Mouse (Mus musculus): ENCODE results near the gene Gm49322. TPM values are rescaled to one million over a fixed set of nuclear protein-coding genes. Genes with fewer than 3 reads are reported as not detected.
"Not testable (repeated sequence)": the region's sequence is repeated elsewhere in the genome, so short reads cannot be mapped to it uniquely, and the experiment has no call there.

Gm49322 gene
- polyA plus RNA-seq (2014; fragmentation: Nextera tagmentation; extraction: Ambion mirVana) = 2.1 and 2.6 TPM in 2 replicates

DNA sequence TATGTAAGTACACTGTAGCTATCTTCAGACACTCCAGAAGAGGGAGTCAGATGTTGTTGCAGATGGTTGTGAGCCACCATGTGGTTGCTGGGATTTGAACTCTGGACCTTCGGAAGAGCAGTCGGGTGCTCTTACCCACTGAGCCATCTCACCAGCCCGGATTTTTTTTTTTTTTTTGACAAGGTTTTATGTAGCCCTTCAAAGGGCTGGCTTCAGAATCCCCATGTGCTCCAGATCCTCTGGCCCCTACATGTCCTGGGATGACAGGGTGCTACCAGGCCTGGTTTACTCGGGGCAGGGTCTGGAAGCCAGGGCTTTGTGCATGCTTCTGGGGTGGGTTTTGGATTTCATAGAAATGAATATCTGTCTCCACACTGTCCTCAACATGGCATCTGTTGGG lies at the start of gene Gm49322:
TSS of gene Gm49322 (plus strand) at position 301 of the 400 bp plus-strand sequence.
- H3K4me3 ChIP-seq (ENCODE audit: low read depth, low read length); H3K9ac ChIP-seq (ENCODE audit: low read length); H3K9me3 ChIP-seq (ENCODE audit: control insufficient read depth, low read length); DNase-seq (ENCODE audit: low spot score); H3K27ac ChIP-seq (replicated peaks; ENCODE audit: low read depth, low read length); H3K4me2 ChIP-seq (ENCODE audit: low read depth, severe bottlenecking); H3K27me3 ChIP-seq (ENCODE audit: control insufficient read depth, insufficient read depth, low read length); ATAC-seq (ENCODE audit: insufficient number of reproducible peaks, low FRiP score, low TSS enrichment, low read depth): not testable (repeated sequence)
- 91% methylated on average over 3 of the region's 4 CpGs for WGBS
- Histone ChIP-seq H3K36me3 (ENCODE audit: control insufficient read depth, insufficient read depth, low read length) (peaks cover 14% of the 10 kb centered on the region), H3K4me1 (ENCODE audit: control insufficient read depth, insufficient read depth, low read length) (peaks cover 11% of the 10 kb centered on the region)

DNA sequence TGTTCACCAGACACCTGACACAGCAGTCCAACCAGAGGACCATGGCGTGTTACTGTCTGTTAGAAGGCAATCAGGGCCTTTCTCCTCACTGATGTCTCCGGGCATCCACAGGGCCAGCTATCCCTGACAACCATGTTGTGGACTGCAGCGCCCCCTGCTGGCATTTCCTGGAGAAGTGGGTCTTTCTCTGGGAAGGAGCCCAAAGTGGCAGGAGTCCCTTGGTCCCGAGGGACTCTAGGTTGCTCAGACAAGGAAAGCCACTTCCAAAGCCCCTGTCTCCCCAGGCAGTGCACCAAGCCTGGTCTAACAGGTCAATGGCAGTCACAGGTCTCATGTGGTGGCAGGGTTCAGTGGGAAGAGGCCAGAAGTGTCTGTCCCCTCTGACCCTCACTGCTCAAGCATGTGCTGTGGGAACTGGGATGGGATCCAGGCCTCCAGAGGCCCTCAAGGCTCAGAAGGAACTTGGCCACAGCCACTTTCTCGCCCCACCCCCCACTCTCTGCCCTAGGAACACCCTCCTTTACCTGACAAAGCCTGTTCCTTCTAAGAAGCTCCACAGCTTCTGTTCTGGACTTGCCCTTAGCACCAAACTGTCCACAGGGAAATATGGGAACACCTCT lies 48.4 kb upstream of the Gm49322 start:
- DNase-seq (ENCODE audit: low spot score) = peak; percentile 84
- peaks cover 3% of the 10 kb centered on the region; the same call in 1 of the 2 replicates for H3K36me3 ChIP-seq (ENCODE audit: control insufficient read depth, insufficient read depth, low read length)
- no peak overlapping the region for H3K4me3 ChIP-seq (ENCODE audit: low read depth, low read length)
- H3K27ac ChIP-seq (replicated peaks; ENCODE audit: low read depth, low read length) = no peak overlapping the region
- no peak overlapping the region for H3K4me2 ChIP-seq (ENCODE audit: low read depth, severe bottlenecking)
- H3K9me3 ChIP-seq (ENCODE audit: control insufficient read depth, low read length) = no peaks in the 10 kb centered on the region
- WGBS = 41% methylated on average over 5 of the region's 5 CpGs
- peaks cover 9% of the 10 kb centered on the region for H3K4me1 ChIP-seq (ENCODE audit: control insufficient read depth, insufficient read depth, low read length)
- H3K9ac ChIP-seq (ENCODE audit: low read length) = no peak overlapping the region
- no peak for ATAC-seq (ENCODE audit: insufficient number of reproducible peaks, low FRiP score, low TSS enrichment, low read depth)
- H3K27me3 ChIP-seq (ENCODE audit: control insufficient read depth, insufficient read depth, low read length) = no peaks in the 10 kb centered on the region

DNA sequence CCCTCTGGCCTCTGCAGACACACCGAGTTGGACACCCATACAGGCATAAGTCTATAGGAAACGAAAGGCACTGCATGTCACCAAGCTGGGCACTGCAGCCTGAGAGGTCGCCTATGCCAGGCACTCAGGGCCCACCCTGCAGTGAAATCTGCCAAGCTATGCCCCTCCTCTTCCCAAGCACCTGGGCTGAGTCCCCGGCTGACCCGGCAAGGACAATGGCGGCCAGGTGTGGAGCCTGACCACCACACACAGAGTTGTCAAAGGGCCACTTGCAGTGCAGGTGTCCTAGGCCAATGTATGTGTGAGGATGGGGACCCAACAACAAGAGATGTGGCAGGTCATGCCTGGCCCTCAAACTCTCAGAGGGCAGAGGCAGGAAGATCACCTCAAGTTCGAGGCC lies 46.4 kb upstream of the Gm49322 start:
- no peak overlapping the region for H3K4me3 ChIP-seq (ENCODE audit: low read depth, low read length)
- peak overlapping the region; percentile 22; the same call in 1 of the 2 replicates for H3K9ac ChIP-seq (ENCODE audit: low read length)
- no peak for DNase-seq (ENCODE audit: low spot score)
- H3K36me3 ChIP-seq (ENCODE audit: control insufficient read depth, insufficient read depth, low read length) = peaks cover 3% of the 10 kb centered on the region; the same call in 1 of the 2 replicates
- no peak for ATAC-seq (ENCODE audit: insufficient number of reproducible peaks, low FRiP score, low TSS enrichment, low read depth)
- H3K4me2 ChIP-seq (ENCODE audit: low read depth, severe bottlenecking) = no peak overlapping the region
- no peaks in the 10 kb centered on the region for H3K27me3 ChIP-seq (ENCODE audit: control insufficient read depth, insufficient read depth, low read length)
- 86% methylated on average over 7 of the region's 7 CpGs for WGBS
- no peak overlapping the region for H3K27ac ChIP-seq (replicated peaks; ENCODE audit: low read depth, low read length)
- no peaks in the 10 kb centered on the region for H3K9me3 ChIP-seq (ENCODE audit: control insufficient read depth, low read length)
- H3K4me1 ChIP-seq (ENCODE audit: control insufficient read depth, insufficient read depth, low read length) = peaks cover 9% of the 10 kb centered on the region

DNA sequence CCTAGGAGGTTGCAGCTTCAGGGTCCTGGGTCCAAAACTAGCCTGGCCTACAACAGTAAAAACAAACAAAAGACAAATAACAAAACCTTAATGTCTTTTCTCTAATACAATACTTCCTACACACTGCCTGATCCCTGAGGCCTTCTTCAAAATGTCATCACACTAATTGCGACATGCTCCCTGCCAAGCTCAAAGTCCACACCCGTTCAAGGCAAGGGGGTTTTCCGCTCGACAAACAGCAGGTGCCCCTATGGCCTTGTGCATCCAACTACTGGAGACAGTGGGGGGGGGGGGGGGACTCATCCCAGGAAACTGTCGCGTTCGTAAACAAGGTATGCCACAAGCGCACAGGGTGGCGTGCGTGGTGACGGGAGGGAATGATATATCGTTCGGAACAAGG lies 45.2 kb upstream of the Gm49322 start:
- peak overlapping the region; percentile 95 for H3K4me3 ChIP-seq (ENCODE audit: low read depth, low read length)
- H3K36me3 ChIP-seq (ENCODE audit: control insufficient read depth, insufficient read depth, low read length) = peaks cover 3% of the 10 kb centered on the region; the same call in 1 of the 2 replicates
- DNase-seq (ENCODE audit: low spot score) = no peak
- no peaks in the 10 kb centered on the region for H3K9me3 ChIP-seq (ENCODE audit: control insufficient read depth, low read length)
- no peak for ATAC-seq (ENCODE audit: insufficient number of reproducible peaks, low FRiP score, low TSS enrichment, low read depth)
- peak overlapping the region; percentile 79 for H3K9ac ChIP-seq (ENCODE audit: low read length)
- no peaks in the 10 kb centered on the region for H3K27me3 ChIP-seq (ENCODE audit: control insufficient read depth, insufficient read depth, low read length)
- H3K4me1 ChIP-seq (ENCODE audit: control insufficient read depth, insufficient read depth, low read length) = peaks cover 9% of the 10 kb centered on the region
- H3K27ac ChIP-seq (replicated peaks; ENCODE audit: low read depth, low read length) = 0 out of 2 replicates have a peak overlapping the region, but pooled peaks have one; percentile 48
- peak overlapping the region; percentile 75 for H3K4me2 ChIP-seq (ENCODE audit: low read depth, severe bottlenecking)
- WGBS = 2% methylated on average over 13 of the region's 13 CpGs

DNA sequence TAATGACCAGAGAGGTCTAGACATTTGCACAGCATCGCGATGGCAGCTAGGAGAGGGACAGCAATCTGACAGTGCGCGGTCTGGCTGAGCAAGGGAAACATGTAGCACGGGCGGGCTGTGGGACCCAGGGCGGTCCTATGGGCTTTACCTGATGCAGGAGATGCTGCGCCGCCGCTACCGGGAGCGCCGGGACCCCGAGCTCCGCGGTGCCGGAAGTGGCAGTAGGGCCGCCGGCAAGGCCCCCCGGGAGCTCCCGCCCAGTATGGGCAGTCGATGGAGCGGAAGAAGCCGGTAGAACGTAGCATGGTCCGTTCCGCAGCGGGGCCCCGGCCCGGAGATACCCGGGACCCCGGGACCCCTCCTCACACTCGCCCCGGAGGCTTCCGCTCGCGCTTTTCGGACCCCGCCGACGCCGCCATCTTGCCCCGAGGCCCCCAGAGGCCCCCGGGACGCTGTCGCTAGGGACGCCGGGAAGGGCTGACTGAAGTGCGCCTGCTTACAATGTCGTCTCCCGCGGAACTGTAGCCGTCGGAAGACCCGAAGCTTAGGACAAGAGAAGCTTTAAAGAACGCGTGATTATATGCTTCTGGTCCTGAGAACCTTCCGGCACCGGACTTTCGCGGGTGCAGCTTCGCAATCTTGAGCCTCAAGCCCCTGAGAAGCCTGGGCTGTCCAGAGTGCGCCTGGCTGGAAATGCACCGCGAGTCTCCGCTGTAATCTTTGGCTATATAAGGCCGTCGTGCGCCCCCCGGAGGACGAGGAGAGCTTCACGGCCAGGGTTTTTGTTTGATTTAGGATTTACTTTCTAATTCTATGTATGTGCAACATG lies 44.5 kb upstream of the Gm49322 start, which contains the start of gene Rexo1:
TSS of gene Rexo1 (minus strand) at position 445 of the 829 bp plus-strand sequence.
- Histone ChIP-seq H3K9ac (ENCODE audit: low read length) (peak within 1 kb of the TSS; percentile 79), H3K36me3 (ENCODE audit: control insufficient read depth, insufficient read depth, low read length) (peaks cover 3% of the 10 kb centered on the region; the same call in 1 of the 2 replicates), H3K4me3 (ENCODE audit: low read depth, low read length) (peak within 1 kb of the TSS; percentile 95), H3K27me3 (ENCODE audit: control insufficient read depth, insufficient read depth, low read length) (no peaks in the 10 kb centered on the region), H3K27ac (replicated peaks; ENCODE audit: low read depth, low read length) (peak within 1 kb of the TSS; percentile 48), H3K4me2 (ENCODE audit: low read depth, severe bottlenecking) (peak within 1 kb of the TSS; percentile 75), H3K9me3 (ENCODE audit: control insufficient read depth, low read length) (no peaks in the 10 kb centered on the region), H3K4me1 (ENCODE audit: control insufficient read depth, insufficient read depth, low read length) (peaks cover 9% of the 10 kb centered on the region)
- DNase-seq (ENCODE audit: low spot score) = peak; percentile 97
- under 1% methylated on average over 72 of the region's 72 CpGs for WGBS
- ATAC-seq (ENCODE audit: insufficient number of reproducible peaks, low FRiP score, low TSS enrichment, low read depth) = peak; percentile 78

DNA sequence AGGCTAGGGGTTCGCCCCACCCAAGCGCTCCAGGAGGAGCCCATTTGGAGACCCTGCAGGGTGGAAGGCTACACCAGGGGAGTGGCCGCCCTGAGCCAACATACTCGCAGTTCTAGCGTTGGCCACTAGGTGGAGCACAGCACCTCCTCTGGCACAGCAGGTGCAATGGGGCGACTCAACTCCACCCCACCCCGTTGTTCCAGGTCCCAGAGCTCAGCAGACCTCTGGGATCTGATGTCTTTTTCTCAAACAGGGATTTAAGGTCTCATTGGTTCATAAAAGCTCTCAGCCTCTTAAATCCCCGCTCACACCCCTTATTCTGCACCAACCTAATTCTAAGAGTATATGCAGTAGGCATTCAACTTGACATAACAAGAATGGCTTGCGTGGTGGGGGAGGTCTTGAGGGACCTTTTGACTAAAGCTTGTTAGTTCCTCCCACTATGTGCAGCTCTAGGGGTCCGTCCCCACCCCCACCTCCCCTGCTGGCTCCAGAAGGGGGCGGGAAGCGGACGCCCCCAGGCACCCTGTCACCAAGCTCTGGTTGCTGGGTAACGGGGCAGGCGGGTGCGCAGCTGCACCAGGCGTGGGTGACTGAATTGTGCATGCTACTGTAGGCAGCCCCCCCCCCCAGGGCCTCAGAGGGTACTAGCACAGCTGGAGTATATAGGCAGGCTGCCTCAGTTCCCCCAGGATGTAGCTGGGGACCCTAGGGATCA lies 39.3 kb upstream of the Gm49322 start:
- Histone ChIP-seq H3K9me3 (ENCODE audit: control insufficient read depth, low read length) (no peaks in the 10 kb centered on the region), H3K4me3 (ENCODE audit: low read depth, low read length) (no peak overlapping the region), H3K36me3 (ENCODE audit: control insufficient read depth, insufficient read depth, low read length) (no peaks in the 10 kb centered on the region), H3K27ac (replicated peaks; ENCODE audit: low read depth, low read length) (no peak overlapping the region), H3K9ac (ENCODE audit: low read length) (no peak overlapping the region), H3K27me3 (ENCODE audit: control insufficient read depth, insufficient read depth, low read length) (no peaks in the 10 kb centered on the region), H3K4me1 (ENCODE audit: control insufficient read depth, insufficient read depth, low read length) (peaks cover 15% of the 10 kb centered on the region), H3K4me2 (ENCODE audit: low read depth, severe bottlenecking) (no peak overlapping the region)
- ATAC-seq (ENCODE audit: insufficient number of reproducible peaks, low FRiP score, low TSS enrichment, low read depth) (no peak), DNase-seq (ENCODE audit: low spot score) (peak; percentile 94)
- WGBS = 27% methylated on average over 17 of the region's 17 CpGs

DNA sequence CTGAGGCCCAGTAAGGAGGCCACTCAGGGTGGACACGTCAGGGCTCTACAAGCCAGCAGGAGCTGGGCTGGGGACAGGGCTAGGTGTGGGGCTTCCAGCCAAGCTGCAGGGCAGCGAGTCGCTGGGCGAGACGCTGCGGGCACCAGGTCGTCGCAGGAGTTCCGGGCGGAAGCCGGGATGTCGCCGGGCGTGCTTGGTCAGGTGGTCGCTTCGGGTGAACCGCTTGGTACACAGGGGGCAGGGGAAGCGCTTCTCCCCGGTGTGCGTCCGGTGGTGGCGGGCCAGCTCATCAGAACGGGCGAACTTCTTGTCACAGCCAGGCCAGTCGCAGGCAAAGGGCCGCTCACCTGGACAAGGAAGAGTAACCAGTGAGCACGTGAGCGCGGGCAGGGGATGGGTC lies 36.9 kb upstream of the Gm49322 start:
- ATAC-seq (ENCODE audit: insufficient number of reproducible peaks, low FRiP score, low TSS enrichment, low read depth) (no peak), DNase-seq (ENCODE audit: low spot score) (no peak)
- WGBS = 95% methylated on average over 29 of the region's 29 CpGs
- H3K36me3 ChIP-seq (ENCODE audit: control insufficient read depth, insufficient read depth, low read length) = no peaks in the 10 kb centered on the region
- H3K4me1 ChIP-seq (ENCODE audit: control insufficient read depth, insufficient read depth, low read length) = peaks cover 19% of the 10 kb centered on the region
- H3K9ac ChIP-seq (ENCODE audit: low read length) = no peak overlapping the region
- H3K27me3 ChIP-seq (ENCODE audit: control insufficient read depth, insufficient read depth, low read length) = no peaks in the 10 kb centered on the region
- H3K9me3 ChIP-seq (ENCODE audit: control insufficient read depth, low read length) = no peaks in the 10 kb centered on the region
- H3K27ac ChIP-seq (replicated peaks; ENCODE audit: low read depth, low read length) = no peak overlapping the region
- H3K4me2 ChIP-seq (ENCODE audit: low read depth, severe bottlenecking) = no peak overlapping the region
- no peak overlapping the region for H3K4me3 ChIP-seq (ENCODE audit: low read depth, low read length)

DNA sequence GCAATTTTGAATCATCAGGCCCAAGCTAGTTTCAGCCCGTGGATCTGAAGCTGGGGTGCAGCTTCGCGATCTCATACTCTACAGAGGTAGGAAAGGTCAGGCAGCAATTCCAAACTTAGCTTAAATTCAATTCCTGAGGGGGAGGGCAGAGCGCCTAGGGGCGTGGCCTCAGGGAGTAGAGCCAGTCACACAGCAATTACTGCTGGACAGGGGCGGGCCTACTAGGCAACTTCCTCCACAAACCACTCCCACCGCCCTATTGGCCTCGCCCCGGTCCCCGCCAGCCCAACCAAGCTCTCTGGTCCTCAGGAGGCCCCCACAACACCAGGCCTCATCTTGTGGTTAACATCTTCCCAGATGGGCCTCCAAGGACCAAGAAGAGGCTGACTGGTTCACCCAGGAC lies 36.2 kb upstream of the Gm49322 start:
- no peak for ATAC-seq (ENCODE audit: insufficient number of reproducible peaks, low FRiP score, low TSS enrichment, low read depth)
- peak; percentile 66 for DNase-seq (ENCODE audit: low spot score)

More for the DNA sequence above, 36.2 kb upstream of the Gm49322 start:
- Histone ChIP-seq H3K4me3 (ENCODE audit: low read depth, low read length) (no peak overlapping the region), H3K27ac (replicated peaks; ENCODE audit: low read depth, low read length) (no peak overlapping the region), H3K4me1 (ENCODE audit: control insufficient read depth, insufficient read depth, low read length) (peaks cover 19% of the 10 kb centered on the region), H3K9me3 (ENCODE audit: control insufficient read depth, low read length) (no peaks in the 10 kb centered on the region), H3K4me2 (ENCODE audit: low read depth, severe bottlenecking) (no peak overlapping the region), H3K36me3 (ENCODE audit: control insufficient read depth, insufficient read depth, low read length) (no peaks in the 10 kb centered on the region), H3K27me3 (ENCODE audit: control insufficient read depth, insufficient read depth, low read length) (no peaks in the 10 kb centered on the region), H3K9ac (ENCODE audit: low read length) (no peak overlapping the region)
- WGBS = 28% methylated on average over 10 of the region's 10 CpGs
